Mouse (Mus musculus) kidney, postnatal 4 days (tissue): ENCODE data around the gene Opn4.
A peak's percentile ranks its signal among the peaks of the same experiment; 100 is the strongest.

Experiments used
- DNase-seq, 2 experiments: peaks; one replicate each; pipeline ENCODE4 v3.0.0; 2021; ENCODE audit warnings: mixed read lengths in 2 of 2

Opn4 gene

GRCm38 (mm10) chr14:34599941-34600340 lies at the start of gene Opn4:
TSS of gene Opn4 (minus strand) at chr14:34600142.
- DNase-seq, result peak; percentile 27 to 47

GRCm38 (mm10) chr14:34647870-34648475 lies 48.0 kb upstream of the Opn4 start:
- no peak for DNase-seq

- no peak for DNase-seq
Measured at GRCm38 (mm10) chr14:34644140-34644539, 44.2 kb upstream of the Opn4 start.

- DNase-seq, result no peak
Measured at GRCm38 (mm10) chr14:34635721-34636120, 35.8 kb upstream of the Opn4 start.

- DNase-seq, result no peak
Measured at GRCm38 (mm10) chr14:34635192-34635591, 35.2 kb upstream of the Opn4 start.

GRCm38 (mm10) chr14:34632722-34633448 lies 32.9 kb upstream of the Opn4 start:
- DNase-seq, result no peak

- no peak for DNase-seq
Measured at GRCm38 (mm10) chr14:34626824-34627223, 26.9 kb upstream of the Opn4 start.

- DNase-seq, result no peak
Measured at GRCm38 (mm10) chr14:34623531-34624210, 23.7 kb upstream of the Opn4 start.

- DNase-seq, result no peak
Measured at GRCm38 (mm10) chr14:34623074-34623473, 23.1 kb upstream of the Opn4 start.

GRCm38 (mm10) chr14:34620611-34621376 lies 20.9 kb upstream of the Opn4 start:
- peak; percentile 64 to 72 for DNase-seq

- DNase-seq, result no peak
Measured at GRCm38 (mm10) chr14:34618808-34619207, 18.9 kb upstream of the Opn4 start.

GRCm38 (mm10) chr14:34616821-34617220 lies 16.9 kb upstream of the Opn4 start:
- DNase-seq, result peak; percentile 90 to 91

- DNase-seq, result no peak
Measured at GRCm38 (mm10) chr14:34615625-34616024, 15.7 kb upstream of the Opn4 start.

GRCm38 (mm10) chr14:34615082-34615481 lies 15.1 kb upstream of the Opn4 start:
- DNase-seq, result peak; percentile 28 to 35

GRCm38 (mm10) chr14:34614551-34614950 lies 14.6 kb upstream of the Opn4 start:
- DNase-seq, result no peak

GRCm38 (mm10) chr14:34613523-34613922 lies 13.6 kb upstream of the Opn4 start:
- DNase-seq, result no peak

GRCm38 (mm10) chr14:34612222-34612621 lies 12.3 kb upstream of the Opn4 start:
- DNase-seq, result peak; percentile 46 to 50

- no peak for DNase-seq
Measured at GRCm38 (mm10) chr14:34611591-34611990, 11.6 kb upstream of the Opn4 start.

- no peak for DNase-seq
Measured at GRCm38 (mm10) chr14:34601910-34602309, 2.0 kb upstream of the Opn4 start.

GRCm38 (mm10) chr14:34595596-34596255 lies 4.2 kb downstream of the Opn4 start:
- no peak for DNase-seq

- no peak for DNase-seq
Measured at GRCm38 (mm10) chr14:34591741-34592535, 8.0 kb downstream of the Opn4 start.
